In genomic region chr11:43492663-43493062, GRCm38 (mm10) we compare ENCODE assay signal across 8 mouse cellular contexts. TPM values are rescaled to one million over a fixed set of nuclear protein-coding genes. Genes with fewer than 3 reads are reported as not detected.
DNase-seq lines count a peak whose midpoint lies in the region; ATAC-seq and TF ChIP-seq lines count a peak whose summit lies in the region.

No protein-coding gene starts in this region.

- H3K36me3 ChIP-seq in heart, embryonic 10.5 days: no peaks in the 10 kb centered on the region
- no peaks in the 10 kb centered on the region for H3K36me3 ChIP-seq in liver, postnatal 0 days (replicated peaks; ENCODE audit: insufficient read depth, low read length)

- TF ChIP-seq POLR2A in olfactory bulb, adult 2 months (IDR thresholded peaks at IDR 0.05; ENCODE audit: insufficient read depth, low read depth, low read length): no peak

- H3K9me3 ChIP-seq in heart, embryonic 10.5 days: no peaks in the 10 kb centered on the region
- no peaks in the 10 kb centered on the region for H3K9me3 ChIP-seq in liver, postnatal 0 days (ENCODE audit: low read length)

- no peaks in the 10 kb centered on the region for H3K4me1 ChIP-seq in heart, embryonic 10.5 days
- no peaks in the 10 kb centered on the region for H3K4me1 ChIP-seq in liver, postnatal 0 days (ENCODE audit: insufficient read depth)
- peaks cover 13% of the 10 kb centered on the region for H3K4me1 ChIP-seq in olfactory bulb, adult 2 months (ENCODE audit: control insufficient read depth, insufficient read depth, low read length)

- WGBS in heart, embryonic 10.5 days: 34% methylated on average over 7 of the region's 7 CpGs
- 29% methylated on average over 7 of the region's 7 CpGs for WGBS in liver, postnatal 0 days (ENCODE audit: insufficient replicate concordance)
- 31% methylated on average over 7 of the region's 7 CpGs for WGBS in olfactory bulb, adult 2 months

- H3K27ac ChIP-seq in heart, embryonic 10.5 days: no peak overlapping the region
- H3K27ac ChIP-seq in liver, postnatal 0 days (ENCODE audit: low read depth): no peak overlapping the region
- H3K27ac ChIP-seq in olfactory bulb, adult 2 months (ENCODE audit: insufficient read depth, low read depth, low read length): no peak overlapping the region

- no peaks in the 10 kb centered on the region for H3K27me3 ChIP-seq in heart, embryonic 10.5 days (ENCODE audit: insufficient read depth, poor library complexity, severe bottlenecking)
- no peaks in the 10 kb centered on the region for H3K27me3 ChIP-seq in liver, postnatal 0 days (ENCODE audit: insufficient read depth, low read length)

- DNase-seq in adrenal gland, postnatal 14 days: peak; percentile 87
- DNase-seq in embryo, embryonic 9.5 days (ENCODE audit: extremely low spot score): peak; percentile 76
- peak; percentile 82 for DNase-seq in heart, embryonic 10.5 days (ENCODE audit: low spot score)
- DNase-seq in kidney, postnatal 14 days: peak; percentile 78
- DNase-seq in liver, postnatal 0 days: peak; percentile 81
- peak; percentile 59 for DNase-seq in thymus, postnatal 0 days (ENCODE audit: low spot score)

- no peak overlapping the region for H3K9ac ChIP-seq in liver, postnatal 0 days (replicated peaks)

- peak; percentile 96 for TF ChIP-seq CTCF in liver, postnatal 0 days (IDR thresholded peaks at IDR 0.05; ENCODE audit: low read depth)
- peak; percentile 52 for TF ChIP-seq CTCF in olfactory bulb, adult 2 months (IDR thresholded peaks at IDR 0.05; ENCODE audit: insufficient read depth, low read depth, low read length)

- H3K4me2 ChIP-seq in liver, postnatal 0 days (ENCODE audit: low read depth, low read length): no peak overlapping the region

- ATAC-seq in CD4-positive, CD25-positive, alpha-beta regulatory T cell, adult 4 months: peak; percentile 81
- no peak for ATAC-seq in liver, postnatal 0 days

- H3K4me3 ChIP-seq in heart, embryonic 10.5 days: no peak overlapping the region
- no peak overlapping the region for H3K4me3 ChIP-seq in liver, postnatal 0 days (ENCODE audit: low read depth, low read length)
- H3K4me3 ChIP-seq in olfactory bulb, adult 2 months (ENCODE audit: insufficient read depth, low read depth, low read length): no peak overlapping the region

- TF ChIP-seq EP300 in liver, postnatal 0 days (IDR thresholded peaks at IDR 0.05; ENCODE audit: low read depth): no peak

RNA-seq across cellular contexts. Expression of gene C1qtnf2, which starts 18.6 kb away (rescaled TPM):
- not detected for polyA plus RNA-seq in CD4-positive, CD25-positive, alpha-beta regulatory T cell, adult 4 months (2017; shearing (Covaris generic))
- 7.8 and 9.3 TPM in 2 replicates for total RNA-seq in adrenal gland, postnatal 14 days (2021)
- 1.4 and 1.9 TPM in 2 replicates for polyA plus RNA-seq in heart, embryonic 10.5 days (2016; fragmentation: Nextera tagmentation; extraction: Ambion mirVana)
- polyA plus RNA-seq in liver, postnatal 0 days (2015; fragmentation: Nextera tagmentation; extraction: Ambion mirVana): 2.5 and 2.7 TPM in 2 replicates
- polyA plus RNA-seq in olfactory bulb, adult 2 months (2012; ENCODE audit: insufficient read depth, insufficient read length, low replicate concordance, missing spikeins): not detected in 2 replicates
- 5.3 and 5.6 TPM in 2 replicates for polyA plus RNA-seq in thymus, postnatal 0 days (2015; fragmentation: Nextera tagmentation; extraction: Ambion mirVana)

RNA-seq across cellular contexts. Expression of gene Ccnjl, which starts 35.9 kb away (rescaled TPM):
- polyA plus RNA-seq in CD4-positive, CD25-positive, alpha-beta regulatory T cell, adult 4 months (2017; shearing (Covaris generic)): under 1 TPM in 1 of 2 experiments, not detected in 1; 0.24 TPM
- total RNA-seq in adrenal gland, postnatal 14 days (2021): 5.0 and 7.7 TPM in 2 replicates
- 24.7 and 33.2 TPM in 2 replicates for polyA plus RNA-seq in heart, embryonic 10.5 days (2016; fragmentation: Nextera tagmentation; extraction: Ambion mirVana)
- 1.5 and 2.1 TPM in 2 replicates for polyA plus RNA-seq in liver, postnatal 0 days (2015; fragmentation: Nextera tagmentation; extraction: Ambion mirVana)
- polyA plus RNA-seq in olfactory bulb, adult 2 months (2012; ENCODE audit: insufficient read depth, insufficient read length, low replicate concordance, missing spikeins): not detected in 2 replicates
- 6.4 and 8.5 TPM in 2 replicates for polyA plus RNA-seq in thymus, postnatal 0 days (2015; fragmentation: Nextera tagmentation; extraction: Ambion mirVana)

RNA-seq across cellular contexts. Expression of gene Slu7, which starts 59.1 kb away (rescaled TPM):
- 100 to 1,000 TPM; 103 to 115 TPM for polyA plus RNA-seq in CD4-positive, CD25-positive, alpha-beta regulatory T cell, adult 4 months (2017; shearing (Covaris generic))
- 39.9 and 43.4 TPM in 2 replicates for total RNA-seq in adrenal gland, postnatal 14 days (2021)
- polyA plus RNA-seq in heart, embryonic 10.5 days (2016; fragmentation: Nextera tagmentation; extraction: Ambion mirVana): 36.6 and 44.1 TPM in 2 replicates
- 19.7 and 20.3 TPM in 2 replicates for polyA plus RNA-seq in liver, postnatal 0 days (2015; fragmentation: Nextera tagmentation; extraction: Ambion mirVana)
- polyA plus RNA-seq in olfactory bulb, adult 2 months (2012; ENCODE audit: insufficient read depth, insufficient read length, low replicate concordance, missing spikeins): not detected in 2 replicates
- 66.2 and 71.7 TPM in 2 replicates for polyA plus RNA-seq in thymus, postnatal 0 days (2015; fragmentation: Nextera tagmentation; extraction: Ambion mirVana)
